Mouse (Mus musculus): ENCODE results near the gene Fli1. TPM values are rescaled to one million over a fixed set of nuclear protein-coding genes. Genes with fewer than 3 reads are reported as not detected.

Fli1 gene
- polyA plus RNA-seq, 1 experiment from 2014 or later: 31.0 TPM

- Histone ChIP-seq H3K4me2 (no peak overlapping the region), H3K4me1 (peaks cover 50% of the 10 kb centered on the region), H3K27me3 (no peaks in the 10 kb centered on the region), H3K36me3 (no peaks in the 10 kb centered on the region), H3K4me3 (replicated peaks) (no peak overlapping the region), H3K9me3 (replicated peaks) (no peaks in the 10 kb centered on the region), H3K9ac (no peak overlapping the region), H3K27ac (peak overlapping the region; percentile 78)
- WGBS: 60% methylated on average over 15 of the region's 15 CpGs
- no peak for ATAC-seq (replicated peaks; ENCODE audit: low FRiP score)
These were observed 35.5 kb downstream of the Fli1 start for GRCm38 (mm10) chr9:32506866-32507861.

GRCm38 (mm10) chr9:32506161-32506560 is 36.5 kb downstream of the Fli1 start:
- H3K4me3 ChIP-seq (replicated peaks): no peak overlapping the region
- no peak overlapping the region for H3K4me2 ChIP-seq
- WGBS: 26% methylated on average over 8 of the region's 8 CpGs
- H3K4me1 ChIP-seq: peaks cover 55% of the 10 kb centered on the region
- H3K36me3 ChIP-seq: no peaks in the 10 kb centered on the region
- no peak; the same call in 1 of the 2 replicates for ATAC-seq (replicated peaks; ENCODE audit: low FRiP score)
- no peaks in the 10 kb centered on the region for H3K27me3 ChIP-seq
- H3K9ac ChIP-seq: no peak overlapping the region
- H3K9me3 ChIP-seq (replicated peaks): no peaks in the 10 kb centered on the region
- H3K27ac ChIP-seq: peak overlapping the region; percentile 78

GRCm38 (mm10) chr9:32505460-32506075 is 37.1 kb downstream of the Fli1 start:
- 80% methylated on average over 7 of the region's 7 CpGs for WGBS
- H3K4me1 ChIP-seq: peaks cover 60% of the 10 kb centered on the region
- no peak overlapping the region for H3K4me3 ChIP-seq (replicated peaks)
- ATAC-seq (replicated peaks; ENCODE audit: low FRiP score): no peak
- H3K27me3 ChIP-seq: no peaks in the 10 kb centered on the region
- no peaks in the 10 kb centered on the region for H3K36me3 ChIP-seq
- H3K27ac ChIP-seq: peak overlapping the region; percentile 78
- H3K9ac ChIP-seq: no peak overlapping the region
- H3K9me3 ChIP-seq (replicated peaks): no peaks in the 10 kb centered on the region
- no peak overlapping the region for H3K4me2 ChIP-seq

GRCm38 (mm10) chr9:32503995-32504451 is 38.6 kb downstream of the Fli1 start:
- WGBS: 33% methylated on average over 11 of the region's 11 CpGs
- H3K9me3 ChIP-seq (replicated peaks): no peaks in the 10 kb centered on the region
- ATAC-seq (replicated peaks; ENCODE audit: low FRiP score): peak; percentile 49
- H3K4me2 ChIP-seq: no peak overlapping the region
- peak overlapping the region; percentile 78 for H3K27ac ChIP-seq
- no peak overlapping the region for H3K9ac ChIP-seq
- no peak overlapping the region for H3K4me3 ChIP-seq (replicated peaks)
- H3K27me3 ChIP-seq: no peaks in the 10 kb centered on the region
- H3K36me3 ChIP-seq: no peaks in the 10 kb centered on the region
- H3K4me1 ChIP-seq: peaks cover 72% of the 10 kb centered on the region

- Histone ChIP-seq H3K27me3 (no peaks in the 10 kb centered on the region), H3K27ac (peak overlapping the region; percentile 78), H3K4me1 (peaks cover 71% of the 10 kb centered on the region), H3K36me3 (no peaks in the 10 kb centered on the region), H3K9me3 (replicated peaks) (no peaks in the 10 kb centered on the region), H3K4me2 (no peak overlapping the region), H3K9ac (no peak overlapping the region), H3K4me3 (replicated peaks) (no peak overlapping the region)
- no peak for ATAC-seq (replicated peaks; ENCODE audit: low FRiP score)
- WGBS: 22% methylated on average over 4 of the region's 4 CpGs
These were observed 39.2 kb downstream of the Fli1 start for GRCm38 (mm10) chr9:32503423-32503822.

- Histone ChIP-seq H3K4me3 (replicated peaks) (no peak overlapping the region), H3K27me3 (no peaks in the 10 kb centered on the region), H3K9me3 (replicated peaks) (no peaks in the 10 kb centered on the region), H3K27ac (peak overlapping the region; percentile 78; the same call in 1 of the 2 replicates), H3K9ac (no peak overlapping the region), H3K36me3 (no peaks in the 10 kb centered on the region), H3K4me2 (no peak overlapping the region), H3K4me1 (peaks cover 66% of the 10 kb centered on the region)
- ATAC-seq (replicated peaks; ENCODE audit: low FRiP score): no peak
- 75% methylated on average over 11 of the region's 11 CpGs for WGBS
These were observed 40.2 kb downstream of the Fli1 start for GRCm38 (mm10) chr9:32502256-32503010.

- Histone ChIP-seq H3K4me2 (no peak overlapping the region), H3K36me3 (no peaks in the 10 kb centered on the region), H3K9me3 (replicated peaks) (no peaks in the 10 kb centered on the region), H3K4me3 (replicated peaks) (no peak overlapping the region), H3K4me1 (peaks cover 61% of the 10 kb centered on the region), H3K27ac (no peak overlapping the region), H3K9ac (no peak overlapping the region), H3K27me3 (no peaks in the 10 kb centered on the region)
- WGBS: 77% methylated on average over 8 of the region's 8 CpGs
- no peak for ATAC-seq (replicated peaks; ENCODE audit: low FRiP score)
These were observed 41.8 kb downstream of the Fli1 start for GRCm38 (mm10) chr9:32500886-32501285.

GRCm38 (mm10) chr9:32500063-32500462 is 42.6 kb downstream of the Fli1 start:
- Histone ChIP-seq H3K9ac (no peak overlapping the region), H3K27me3 (no peaks in the 10 kb centered on the region), H3K9me3 (replicated peaks) (no peaks in the 10 kb centered on the region), H3K36me3 (no peaks in the 10 kb centered on the region), H3K27ac (no peak overlapping the region), H3K4me1 (peaks cover 63% of the 10 kb centered on the region), H3K4me3 (replicated peaks) (no peak overlapping the region), H3K4me2 (no peak overlapping the region)
- 70% methylated on average over 5 of the region's 5 CpGs for WGBS
- no peak for ATAC-seq (replicated peaks; ENCODE audit: low FRiP score)

GRCm38 (mm10) chr9:32499469-32499868 is 43.2 kb downstream of the Fli1 start:
- no peak overlapping the region for H3K4me3 ChIP-seq (replicated peaks)
- H3K36me3 ChIP-seq: no peaks in the 10 kb centered on the region
- peaks cover 63% of the 10 kb centered on the region for H3K4me1 ChIP-seq
- H3K27ac ChIP-seq: no peak overlapping the region
- no peaks in the 10 kb centered on the region for H3K27me3 ChIP-seq
- H3K9ac ChIP-seq: no peak overlapping the region
- WGBS: 16% methylated on average over 6 of the region's 6 CpGs
- no peak for ATAC-seq (replicated peaks; ENCODE audit: low FRiP score)
- H3K4me2 ChIP-seq: no peak overlapping the region
- no peaks in the 10 kb centered on the region for H3K9me3 ChIP-seq (replicated peaks)

- Histone ChIP-seq H3K27ac (peak overlapping the region; percentile 41; the same call in 1 of the 2 replicates), H3K27me3 (no peaks in the 10 kb centered on the region), H3K36me3 (no peaks in the 10 kb centered on the region), H3K9ac (no peak overlapping the region), H3K4me1 (peaks cover 40% of the 10 kb centered on the region), H3K9me3 (replicated peaks) (no peaks in the 10 kb centered on the region), H3K4me3 (replicated peaks) (no peak overlapping the region), H3K4me2 (no peak overlapping the region)
- 37% methylated on average over 7 of the region's 7 CpGs for WGBS
- no peak for ATAC-seq (replicated peaks; ENCODE audit: low FRiP score)
These were observed 47.0 kb downstream of the Fli1 start for GRCm38 (mm10) chr9:32495643-32495997.

- Histone ChIP-seq H3K27ac (peak overlapping the region; percentile 41), H3K4me2 (no peak overlapping the region), H3K9ac (no peak overlapping the region), H3K4me3 (replicated peaks) (no peak overlapping the region), H3K9me3 (replicated peaks) (no peaks in the 10 kb centered on the region), H3K4me1 (peaks cover 38% of the 10 kb centered on the region), H3K36me3 (no peaks in the 10 kb centered on the region), H3K27me3 (no peaks in the 10 kb centered on the region)
- 16% methylated on average over 8 of the region's 8 CpGs for WGBS
- ATAC-seq (replicated peaks; ENCODE audit: low FRiP score): no peak; the same call in 1 of the 2 replicates
These were observed 47.6 kb downstream of the Fli1 start for GRCm38 (mm10) chr9:32494891-32495642.

Measured in kidney, embryonic 15.5 days (tissue).